Mouse (Mus musculus) adrenal gland, adult (tissue): Measurements from ENCODE around the gene Aldh8a1.
A peak's percentile ranks its signal among the peaks of the same experiment; 100 is the strongest.

Experiments used
- DNase-seq, 2 experiments: peaks; one replicate each; pipeline ENCODE4 v3.0.0; 2022 to 2023; ENCODE audit warnings: low spot score in 1 of 2; ENCODE audit not compliant: inconsistent age in 2 of 2

Aldh8a1 gene

GRCm38 (mm10) chr10:21376682-21377473 is at the start of gene Aldh8a1:
TSS of gene Aldh8a1 (plus strand) at chr10:21377291.
- peak in 1 of 2 experiments; percentile 34 for DNase-seq

- no peak for DNase-seq
These were observed 49.4 kb upstream of the Aldh8a1 start for GRCm38 (mm10) chr10:21327605-21328135.

GRCm38 (mm10) chr10:21334349-21335105 is 42.6 kb upstream of the Aldh8a1 start:
- peak in 1 of 2 experiments; percentile 31 for DNase-seq

GRCm38 (mm10) chr10:21335534-21335933 is 41.6 kb upstream of the Aldh8a1 start:
- DNase-seq = no peak

- peak in 1 of 2 experiments; percentile 50 for DNase-seq
These were observed 39.9 kb upstream of the Aldh8a1 start for GRCm38 (mm10) chr10:21337191-21337590.

- no peak for DNase-seq
These were observed 35.4 kb upstream of the Aldh8a1 start for GRCm38 (mm10) chr10:21341706-21342105.

GRCm38 (mm10) chr10:21342331-21343005 is 34.6 kb upstream of the Aldh8a1 start:
- no peak for DNase-seq

GRCm38 (mm10) chr10:21347332-21347731 is 29.8 kb upstream of the Aldh8a1 start:
- no peak for DNase-seq

- DNase-seq = no peak
These were observed 27.6 kb upstream of the Aldh8a1 start for GRCm38 (mm10) chr10:21349449-21349848.

GRCm38 (mm10) chr10:21349946-21350345 is 27.1 kb upstream of the Aldh8a1 start:
- no peak for DNase-seq

- no peak for DNase-seq
These were observed 26.3 kb upstream of the Aldh8a1 start for GRCm38 (mm10) chr10:21350531-21351515.

GRCm38 (mm10) chr10:21351766-21352165 is 25.3 kb upstream of the Aldh8a1 start:
- no peak for DNase-seq

- no peak for DNase-seq
These were observed 23.2 kb upstream of the Aldh8a1 start for GRCm38 (mm10) chr10:21353890-21354289.

GRCm38 (mm10) chr10:21354506-21354905 is 22.6 kb upstream of the Aldh8a1 start:
- no peak for DNase-seq

- no peak for DNase-seq
These were observed 19.1 kb upstream of the Aldh8a1 start for GRCm38 (mm10) chr10:21357986-21358385.

GRCm38 (mm10) chr10:21359086-21359485 is 18.0 kb upstream of the Aldh8a1 start:
- DNase-seq = no peak

- no peak for DNase-seq
These were observed 15.2 kb upstream of the Aldh8a1 start for GRCm38 (mm10) chr10:21361871-21362270.

GRCm38 (mm10) chr10:21363297-21363696 is 13.8 kb upstream of the Aldh8a1 start:
- DNase-seq = no peak

- no peak for DNase-seq
These were observed 12.1 kb upstream of the Aldh8a1 start for GRCm38 (mm10) chr10:21364946-21365345.

- DNase-seq = no peak
These were observed 11.2 kb upstream of the Aldh8a1 start for GRCm38 (mm10) chr10:21365897-21366296.
